Mouse (Mus musculus): ENCODE data around the gene Tbc1d2b. TPM values are rescaled to one million over a fixed set of nuclear protein-coding genes. Genes with fewer than 3 reads are reported as not detected.

The Tbc1d2b gene
- polyA plus RNA-seq (2012): not detected in 2 replicates

- no peak for TF ChIP-seq GATA1 (IDR thresholded peaks at IDR 0.05; ENCODE audit: low read length)
Measured at GRCm38 (mm10) chr9:90270193-90270943, at the start of gene Tbc1d2b. TSS of gene Tbc1d2b (minus strand) at chr9:90270804.

GRCm38 (mm10) chr9:90316300-90316699 is 45.7 kb upstream of the Tbc1d2b start:
- TF ChIP-seq GATA1 (IDR thresholded peaks at IDR 0.05; ENCODE audit: low read length): no peak

DNA sequence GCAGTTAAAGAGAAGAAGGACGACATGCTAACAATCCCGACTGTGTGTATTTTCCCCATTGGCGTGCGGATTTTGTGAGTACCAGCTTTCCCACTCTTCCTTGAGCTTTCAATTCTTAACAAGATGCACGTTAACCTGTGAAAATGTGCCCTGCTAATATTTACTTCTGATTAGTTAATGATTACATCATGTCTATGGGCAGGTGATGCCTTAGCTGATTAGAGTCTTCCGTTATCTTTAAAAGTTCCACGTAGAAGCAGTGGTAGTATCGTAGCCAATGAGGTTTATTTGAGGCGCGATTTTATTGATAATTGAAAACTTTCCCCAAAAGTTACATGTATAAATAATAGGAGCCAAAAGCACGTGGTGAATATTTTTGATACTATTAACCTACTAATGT is 45.1 kb upstream of the Tbc1d2b start:
- no peak for TF ChIP-seq GATA1 (IDR thresholded peaks at IDR 0.05; ENCODE audit: low read length)

- no peak for TF ChIP-seq GATA1 (IDR thresholded peaks at IDR 0.05; ENCODE audit: low read length)
Measured at GRCm38 (mm10) chr9:90304254-90304653, 33.6 kb upstream of the Tbc1d2b start.

GRCm38 (mm10) chr9:90303101-90303835 is 32.7 kb upstream of the Tbc1d2b start:
- no peak for TF ChIP-seq GATA1 (IDR thresholded peaks at IDR 0.05; ENCODE audit: low read length)

- TF ChIP-seq GATA1 (IDR thresholded peaks at IDR 0.05; ENCODE audit: low read length): no peak
Measured at GRCm38 (mm10) chr9:90302670-90303069, 32.1 kb upstream of the Tbc1d2b start.

DNA sequence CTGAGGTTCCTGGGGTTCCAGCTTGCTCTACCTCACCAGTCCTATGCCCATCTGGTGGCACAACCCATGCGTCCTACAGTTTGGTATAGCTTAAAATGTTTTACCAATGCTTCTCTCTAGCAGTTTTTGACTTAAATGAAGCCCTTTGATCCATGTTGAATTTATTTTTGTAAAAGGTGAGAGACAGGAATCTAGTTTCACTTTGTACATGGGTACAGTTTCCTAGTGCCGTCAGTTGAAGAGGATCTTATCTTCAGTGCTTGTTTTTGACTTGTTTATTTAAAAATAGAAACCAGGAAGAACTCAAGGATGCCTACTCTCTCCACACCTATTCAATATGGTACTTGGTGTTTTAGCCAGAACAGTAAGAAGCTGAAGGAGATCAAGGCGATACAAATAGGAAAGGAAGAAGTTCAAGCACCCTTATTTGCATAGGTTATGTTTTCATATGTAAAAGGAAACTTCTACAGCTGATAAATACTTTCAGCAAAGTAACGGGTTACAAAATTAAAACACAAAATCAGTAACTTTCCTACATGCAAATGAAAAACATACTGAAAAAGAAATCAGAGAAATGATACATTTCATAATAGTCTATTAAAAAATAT is 30.6 kb upstream of the Tbc1d2b start:
- no peak for TF ChIP-seq GATA1 (IDR thresholded peaks at IDR 0.05; ENCODE audit: low read length)

DNA sequence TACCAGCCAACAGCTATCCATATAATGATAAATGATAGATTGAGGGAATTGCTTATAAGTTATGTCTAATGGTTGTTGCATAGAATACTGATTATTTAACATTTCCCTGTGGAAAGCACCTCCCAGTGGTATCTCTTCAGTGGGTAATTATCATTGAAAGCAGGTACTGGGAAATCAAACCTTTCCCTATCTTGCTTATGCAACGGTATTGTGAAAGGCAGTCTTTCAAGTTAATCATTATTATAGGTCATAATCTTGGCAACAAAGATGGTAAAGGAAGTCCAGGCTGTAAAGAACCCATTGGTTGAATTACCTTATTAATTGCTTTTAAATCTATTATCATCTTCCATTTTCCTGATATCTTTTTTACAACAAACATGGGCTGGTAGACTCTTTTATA is 27.0 kb upstream of the Tbc1d2b start:
- no peak for TF ChIP-seq GATA1 (IDR thresholded peaks at IDR 0.05; ENCODE audit: low read length)

GRCm38 (mm10) chr9:90293641-90294398 is 23.2 kb upstream of the Tbc1d2b start:
- no peak for TF ChIP-seq GATA1 (IDR thresholded peaks at IDR 0.05; ENCODE audit: low read length)

- TF ChIP-seq GATA1 (IDR thresholded peaks at IDR 0.05; ENCODE audit: low read length): no peak
Measured at GRCm38 (mm10) chr9:90278397-90278796, 7.8 kb upstream of the Tbc1d2b start.

DNA sequence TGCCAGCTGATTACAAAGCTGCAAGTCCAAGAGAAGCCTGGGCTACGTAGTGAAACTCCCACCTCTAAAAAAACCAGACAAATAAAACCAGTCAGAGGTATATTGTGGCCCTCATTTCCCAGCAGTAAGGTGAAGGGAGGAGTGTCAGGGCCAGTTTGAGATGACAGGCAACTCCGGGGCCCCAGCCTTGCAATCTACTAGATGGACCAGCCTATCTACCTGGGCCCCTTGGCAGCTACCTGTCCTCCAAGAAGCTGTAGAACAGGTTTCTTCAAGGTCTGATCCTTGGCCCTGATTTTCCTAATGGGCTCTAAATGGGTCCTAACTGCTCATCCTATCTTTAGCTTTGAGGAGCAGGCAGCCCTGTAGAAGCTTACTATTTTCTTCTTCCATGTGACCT is 7.3 kb upstream of the Tbc1d2b start:
- TF ChIP-seq GATA1 (IDR thresholded peaks at IDR 0.05; ENCODE audit: low read length): no peak

DNA sequence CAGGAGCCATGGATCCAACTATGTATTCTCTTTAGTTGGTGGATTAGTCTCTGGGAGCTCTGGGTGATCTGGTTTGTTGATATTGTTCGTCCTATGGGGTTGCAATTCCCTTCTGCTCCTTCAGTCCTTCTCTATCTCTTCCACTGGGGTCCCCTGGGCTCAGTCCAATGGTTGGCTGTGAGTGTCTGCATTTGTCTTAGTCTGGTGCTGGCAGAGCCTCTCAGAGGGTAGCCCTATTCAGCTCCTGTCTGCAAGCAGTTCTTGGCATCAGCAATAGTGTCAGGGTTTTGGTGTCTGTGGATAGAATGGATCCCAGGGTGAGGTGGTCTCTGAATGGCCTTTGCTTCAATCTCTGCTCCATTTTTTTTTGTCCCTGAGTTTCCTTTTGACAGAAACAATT is 6.2 kb upstream of the Tbc1d2b start:
- no peak for TF ChIP-seq GATA1 (IDR thresholded peaks at IDR 0.05; ENCODE audit: low read length)

DNA sequence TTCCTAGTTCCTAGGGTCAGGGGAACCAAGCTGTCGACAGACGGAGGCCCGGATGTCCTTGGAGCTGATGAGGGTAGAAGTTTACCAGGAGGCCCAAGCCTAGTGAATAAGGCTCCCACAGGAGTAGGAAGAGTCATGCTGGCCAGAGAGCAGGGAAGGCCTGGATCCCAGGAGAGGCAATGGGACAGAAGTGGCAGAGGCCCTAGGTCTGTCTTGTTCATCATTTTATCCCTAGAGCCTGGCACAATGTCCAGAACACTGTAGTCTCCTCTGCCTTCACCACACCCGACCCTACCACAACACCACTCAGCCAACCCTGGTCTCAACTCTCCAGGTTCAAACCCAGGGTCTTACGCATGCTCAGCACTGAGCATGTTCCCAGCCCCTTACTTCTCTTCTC is 5.3 kb upstream of the Tbc1d2b start:
- no peak for TF ChIP-seq GATA1 (IDR thresholded peaks at IDR 0.05; ENCODE audit: low read length)

DNA sequence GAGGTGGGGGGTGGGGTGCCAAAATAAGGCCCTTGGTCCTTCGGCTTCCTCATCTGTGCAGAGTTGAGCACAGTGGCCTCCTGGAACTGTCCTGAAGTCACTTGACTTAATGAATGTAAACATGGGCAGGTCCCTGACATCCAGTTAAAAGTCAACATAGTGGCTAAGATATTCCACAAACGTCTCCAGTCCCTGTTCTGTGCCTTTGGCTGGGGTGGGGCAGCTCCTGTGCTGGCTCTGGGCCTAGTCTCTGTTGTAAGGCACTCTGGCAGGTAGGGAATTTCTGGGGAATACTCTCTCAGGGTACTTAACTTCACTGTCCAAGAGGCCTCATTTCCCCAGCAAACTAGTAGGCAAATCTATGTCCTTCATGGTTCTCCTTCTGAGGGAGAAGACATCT is 4.9 kb upstream of the Tbc1d2b start:
- TF ChIP-seq GATA1 (IDR thresholded peaks at IDR 0.05; ENCODE audit: low read length): no peak

- no peak for TF ChIP-seq GATA1 (IDR thresholded peaks at IDR 0.05; ENCODE audit: low read length)
Measured at GRCm38 (mm10) chr9:90274516-90274915, 3.9 kb upstream of the Tbc1d2b start.

DNA sequence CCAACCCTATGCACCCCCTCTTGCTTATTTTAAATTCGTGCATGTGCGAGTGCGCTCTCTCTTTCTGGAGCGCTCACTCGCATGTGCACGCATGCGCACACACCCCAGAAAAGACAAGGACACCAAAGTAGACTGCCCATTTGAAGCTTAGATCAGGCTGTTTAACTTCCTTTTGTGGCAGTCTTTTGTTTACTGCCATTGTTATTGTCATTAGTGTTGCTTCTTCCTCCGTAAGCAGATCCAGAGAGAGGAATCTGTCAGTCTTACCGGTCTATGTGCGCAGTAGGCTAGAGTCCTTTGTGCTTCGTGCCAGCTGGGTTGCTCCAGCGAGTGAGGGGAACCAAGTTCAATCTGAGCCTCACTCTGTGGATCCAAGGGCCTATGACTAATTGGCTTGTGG is 1.7 kb upstream of the Tbc1d2b start:
- TF ChIP-seq GATA1 (IDR thresholded peaks at IDR 0.05; ENCODE audit: low read length): no peak
